Mouse (Mus musculus) 416B (cell line): ENCODE results near the gene Ccdc169.

ENCODE experiments used
- DNase-seq: peaks from one replicate; pipeline ENCODE4 v3.0.0; 2011; ENCODE audit warnings: low read depth

Ccdc169 gene

GRCm38 (mm10) chr3:55137039-55137438 lies at the start of gene Ccdc169:
TSS of gene Ccdc169 (plus strand) at chr3:55137339.
- no peak for DNase-seq

GRCm38 (mm10) chr3:55087360-55087759 lies 49.8 kb upstream of the Ccdc169 start:
- peak; percentile 15 for DNase-seq

DNA sequence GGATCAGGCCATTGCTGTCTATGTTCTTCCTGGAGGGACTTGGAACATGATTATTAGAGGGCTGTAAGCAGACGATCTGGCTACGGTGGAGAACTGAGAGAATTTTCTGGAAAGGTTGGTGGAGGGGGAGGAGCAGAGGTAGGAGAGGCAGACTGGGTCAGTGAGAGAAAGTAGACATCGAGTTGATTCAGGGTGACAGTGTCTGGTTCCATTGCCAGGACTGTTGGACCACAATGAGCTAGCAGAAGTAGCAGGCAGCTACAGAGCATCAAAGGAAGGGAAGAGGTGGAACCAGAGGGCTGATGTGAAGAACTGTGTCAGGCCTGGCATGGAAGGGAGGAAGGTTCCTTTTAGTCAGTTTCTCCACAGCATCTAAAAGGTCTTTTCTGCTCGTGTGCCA lies 48.8 kb upstream of the Ccdc169 start:
- no peak for DNase-seq

DNA sequence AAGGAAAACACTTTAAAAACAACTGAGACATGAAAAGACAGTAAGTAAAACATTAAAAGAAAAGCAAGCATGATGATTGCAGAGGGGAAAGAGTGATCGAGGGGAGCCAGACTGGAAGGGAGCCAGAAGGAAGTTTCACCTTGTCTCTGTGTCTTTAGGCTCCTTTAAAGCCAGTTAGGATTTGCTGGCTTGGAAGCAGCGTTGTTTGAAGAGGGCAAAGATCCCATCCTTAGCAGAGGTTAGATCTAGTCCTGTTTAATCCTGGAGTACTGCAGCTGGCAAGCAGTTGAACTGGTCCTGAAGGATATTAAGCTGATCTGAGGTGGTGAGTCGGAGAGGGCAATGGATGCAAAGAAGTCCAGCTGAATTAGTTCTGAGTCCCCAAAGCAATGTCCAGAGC lies 48.3 kb upstream of the Ccdc169 start:
- no peak for DNase-seq

DNA sequence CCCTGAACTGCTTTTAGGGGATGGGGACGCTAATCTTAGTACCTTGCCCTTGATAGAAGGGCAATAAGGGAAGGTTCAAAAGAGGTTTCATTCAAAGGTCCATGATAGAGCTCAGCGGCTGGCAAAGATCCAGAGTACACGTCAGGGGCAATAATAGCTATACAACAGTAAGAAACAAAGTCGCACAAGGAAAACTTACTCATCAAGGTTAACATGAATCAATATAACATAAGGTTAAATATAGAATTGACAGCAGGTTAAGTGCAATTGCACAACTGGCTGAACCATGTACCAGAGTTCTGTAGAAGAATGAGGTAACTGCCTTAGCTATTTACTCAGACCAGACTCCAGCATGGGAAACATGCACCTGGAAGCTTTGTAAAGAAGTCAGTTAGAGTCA lies 47.8 kb upstream of the Ccdc169 start:
- no peak for DNase-seq

DNA sequence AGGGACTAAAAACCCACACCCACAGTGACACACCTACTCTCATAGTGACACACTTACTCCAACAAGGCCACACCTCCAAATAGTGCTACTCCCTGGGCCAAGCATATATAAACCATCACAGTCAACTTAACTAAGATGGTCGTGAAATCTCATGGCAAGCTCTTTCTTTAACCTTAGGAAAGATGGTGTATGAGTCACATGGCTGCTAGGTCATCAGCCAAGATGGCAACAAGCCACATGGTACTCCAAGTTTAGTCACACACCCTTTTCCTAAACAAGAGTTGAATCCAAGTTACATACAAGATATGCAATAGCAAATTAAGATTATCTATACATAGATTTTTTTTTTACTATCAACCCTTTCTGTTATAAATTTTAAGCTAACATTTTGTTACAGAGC lies 44.0 kb upstream of the Ccdc169 start:
- DNase-seq = no peak

- no peak for DNase-seq
Measured at GRCm38 (mm10) chr3:55095968-55096654, 41.0 kb upstream of the Ccdc169 start.

- no peak for DNase-seq
Measured at GRCm38 (mm10) chr3:55096655-55097005, 40.5 kb upstream of the Ccdc169 start.

- no peak for DNase-seq
Measured at GRCm38 (mm10) chr3:55097186-55097585, 40.0 kb upstream of the Ccdc169 start.

DNA sequence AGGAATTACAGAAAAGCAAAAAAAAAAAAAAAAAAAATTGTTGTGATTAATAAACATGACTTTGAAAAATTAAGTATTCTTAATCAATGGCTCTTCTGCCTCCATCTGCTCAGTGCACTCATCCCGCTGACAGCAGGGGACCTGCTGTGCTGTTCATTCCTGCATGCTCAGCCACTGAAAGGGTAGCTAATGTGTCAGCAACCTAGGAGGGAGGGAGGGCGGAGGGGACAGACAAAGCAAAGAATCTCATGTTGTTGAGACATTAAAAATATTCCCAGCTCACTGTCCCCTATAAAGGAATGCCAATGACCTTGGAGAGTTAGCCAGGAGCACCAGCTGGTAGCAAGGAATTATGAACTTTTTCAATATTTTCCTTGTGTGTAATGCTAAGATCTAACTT lies 39.1 kb upstream of the Ccdc169 start:
- DNase-seq = no peak

GRCm38 (mm10) chr3:55098990-55099389 lies 38.1 kb upstream of the Ccdc169 start:
- DNase-seq = no peak

DNA sequence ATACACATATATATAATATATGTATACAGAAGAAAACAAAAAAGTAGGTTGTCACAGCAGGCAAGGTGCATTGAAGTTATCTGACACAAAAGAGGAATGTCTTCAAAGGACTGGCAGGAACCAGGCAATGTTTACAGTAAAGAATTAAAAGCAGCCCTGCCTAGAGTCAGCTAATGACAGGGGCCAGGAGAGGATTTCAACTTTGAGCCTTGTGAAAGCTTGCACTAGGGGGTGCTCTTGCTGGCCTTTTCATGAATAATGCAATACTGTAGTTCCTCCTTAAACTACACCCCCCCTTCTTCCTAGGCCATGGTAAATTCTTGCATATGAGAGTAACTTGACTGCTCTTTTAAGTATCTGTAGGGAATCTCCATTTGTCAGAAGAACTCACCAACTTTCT lies 36.0 kb upstream of the Ccdc169 start:
- peak; percentile 29 for DNase-seq

DNA sequence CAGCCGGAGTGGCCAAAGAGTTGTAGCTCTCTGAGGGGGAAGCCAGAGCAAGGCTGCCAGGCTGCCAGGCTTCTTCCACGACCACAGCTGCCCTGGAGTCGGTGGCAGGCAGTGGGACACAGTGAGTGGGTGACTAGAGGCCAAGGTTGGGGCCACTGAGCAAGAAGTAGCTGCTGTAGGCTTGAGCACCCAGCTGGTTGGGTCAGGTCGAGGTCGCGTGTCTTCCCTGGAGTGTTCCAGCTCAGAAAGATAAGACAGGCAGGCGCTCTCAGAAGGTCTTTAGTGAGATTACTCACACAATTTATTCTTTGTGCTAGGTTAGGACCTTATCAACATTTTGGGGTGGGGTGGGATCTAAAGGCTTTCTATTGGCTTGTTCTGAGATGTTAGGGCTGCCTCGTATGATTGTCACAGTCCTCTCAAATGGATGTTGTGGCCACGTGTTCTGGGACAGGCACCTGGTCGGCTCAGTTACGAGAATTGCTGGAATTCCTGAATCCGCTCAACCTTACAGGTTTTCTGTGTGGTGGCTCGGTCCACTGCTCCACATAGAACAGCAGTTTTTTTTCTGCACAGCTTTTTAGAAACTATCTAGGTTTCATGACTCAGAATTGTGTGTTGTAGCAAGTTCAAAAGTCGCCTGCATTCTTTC lies 31.6 kb upstream of the Ccdc169 start:
- no peak for DNase-seq

DNA sequence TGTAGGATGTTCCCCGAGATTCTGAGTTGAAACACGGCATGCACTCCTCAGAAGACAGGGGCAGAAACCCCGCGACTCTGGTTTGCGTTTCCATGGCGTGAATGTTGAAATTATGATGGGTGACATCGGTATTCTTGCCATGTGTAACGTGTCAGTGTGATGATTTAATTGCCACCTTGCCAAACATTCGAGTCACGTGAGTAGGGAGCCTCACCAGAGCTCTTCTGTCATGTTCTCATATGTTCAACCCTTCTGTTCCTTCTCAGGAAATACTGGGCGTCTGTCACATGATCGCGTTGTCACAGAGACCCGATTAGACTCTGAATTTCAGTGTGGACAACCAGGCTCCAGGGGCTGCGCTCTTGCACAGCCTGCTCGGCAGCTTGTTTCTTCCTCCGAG lies 31.1 kb upstream of the Ccdc169 start:
- DNase-seq = no peak

DNA sequence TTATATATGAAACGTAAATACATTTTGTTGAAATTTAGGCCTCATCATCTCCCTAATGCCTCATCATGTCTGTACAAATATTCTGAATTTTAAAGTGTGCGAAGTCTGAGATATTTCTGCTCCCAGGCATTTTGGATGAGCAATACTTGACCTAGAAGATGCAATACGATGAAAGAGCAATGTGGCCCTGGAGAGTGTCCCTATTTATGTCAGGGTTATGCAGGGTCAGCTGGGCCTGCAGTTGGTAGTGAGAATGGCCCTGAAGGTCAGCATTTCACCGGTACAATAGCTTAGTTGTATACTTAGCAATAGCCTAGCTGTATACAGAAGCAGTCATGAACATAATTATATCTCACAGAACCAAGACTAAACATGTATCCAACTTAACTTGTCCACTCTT lies 28.0 kb upstream of the Ccdc169 start:
- DNase-seq = no peak

GRCm38 (mm10) chr3:55111935-55112709 lies 25.0 kb upstream of the Ccdc169 start, which contains the start of gene Spg20:
TSS of gene Spg20 (plus strand) at chr3:55112108.
- DNase-seq = peak; percentile 85

- peak; percentile 60 for DNase-seq
Measured at GRCm38 (mm10) chr3:55112710-55113415, 24.3 kb upstream of the Ccdc169 start.

DNA sequence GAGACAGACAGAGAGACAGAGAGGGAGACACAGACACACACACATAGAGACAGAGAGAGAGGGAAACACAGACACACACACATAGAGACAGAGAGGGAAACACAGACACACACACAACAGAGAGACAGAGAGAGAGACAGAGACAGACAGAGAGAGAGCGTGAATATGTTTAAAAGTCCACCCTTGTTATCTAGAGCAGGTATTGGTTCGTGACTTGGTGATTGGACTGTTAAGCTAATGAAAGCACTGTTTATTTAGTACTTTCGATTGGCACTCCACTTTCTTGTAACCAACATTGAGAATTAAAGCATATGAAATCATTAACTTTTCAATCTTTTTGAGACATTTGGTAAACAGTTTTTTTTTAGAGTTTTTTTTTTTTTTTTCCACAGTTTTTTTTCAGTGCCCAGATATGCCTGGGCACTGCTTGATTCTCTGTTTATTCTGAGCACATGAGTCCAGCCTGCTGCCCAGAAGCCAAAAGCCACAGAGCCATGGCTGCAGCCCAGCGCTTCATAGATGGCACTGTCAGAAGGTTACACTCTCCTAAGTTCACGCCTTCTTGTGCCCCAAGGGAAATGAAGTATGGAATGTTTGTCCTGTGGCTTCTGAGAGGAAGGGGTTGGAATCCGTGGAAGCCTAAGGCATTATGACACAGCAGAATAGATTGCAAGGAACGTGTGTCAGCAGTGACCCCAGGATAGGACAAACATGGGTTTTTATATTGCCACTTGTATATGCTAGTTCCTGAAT lies 22.6 kb upstream of the Ccdc169 start:
- peak; percentile 40 for DNase-seq

DNA sequence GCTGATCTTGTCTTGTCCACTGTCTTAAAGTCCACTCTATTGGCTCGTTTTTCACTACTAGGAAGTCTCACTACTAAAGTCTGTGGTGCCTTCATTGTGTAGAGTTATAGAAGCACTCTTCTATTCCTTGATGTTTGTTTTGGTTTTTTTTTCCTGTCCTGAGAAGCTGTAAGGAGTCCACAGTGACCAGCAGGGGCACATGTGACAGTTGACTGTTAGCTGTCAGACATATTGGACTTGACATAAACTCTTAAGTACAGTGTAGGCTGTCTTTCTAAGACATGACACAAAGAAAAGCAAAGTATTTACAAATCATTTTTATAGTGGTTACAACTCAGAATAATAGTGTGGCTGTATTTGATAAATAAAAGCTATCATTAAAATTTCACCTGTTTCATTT lies 22.1 kb upstream of the Ccdc169 start:
- DNase-seq = peak; percentile 43

DNA sequence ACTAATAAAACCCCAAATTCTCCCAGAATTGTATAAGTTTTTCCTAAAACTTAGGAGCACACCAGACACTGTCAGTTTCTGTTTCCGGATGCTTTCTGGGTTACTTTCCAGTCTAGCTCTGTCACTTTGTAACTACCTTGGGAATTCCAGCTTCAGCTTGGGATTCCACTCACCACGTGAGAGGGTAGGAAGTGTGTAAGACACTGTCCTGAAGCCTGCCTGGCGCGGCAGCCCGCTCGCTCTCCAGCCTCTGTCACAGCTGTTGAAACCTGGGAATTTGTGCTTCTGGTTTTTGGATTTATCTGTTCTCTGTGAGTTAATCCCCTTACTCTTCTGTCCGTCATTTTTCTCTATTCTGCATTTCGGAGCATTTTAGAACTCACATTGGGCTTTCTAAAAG lies 21.1 kb upstream of the Ccdc169 start:
- no peak for DNase-seq

DNA sequence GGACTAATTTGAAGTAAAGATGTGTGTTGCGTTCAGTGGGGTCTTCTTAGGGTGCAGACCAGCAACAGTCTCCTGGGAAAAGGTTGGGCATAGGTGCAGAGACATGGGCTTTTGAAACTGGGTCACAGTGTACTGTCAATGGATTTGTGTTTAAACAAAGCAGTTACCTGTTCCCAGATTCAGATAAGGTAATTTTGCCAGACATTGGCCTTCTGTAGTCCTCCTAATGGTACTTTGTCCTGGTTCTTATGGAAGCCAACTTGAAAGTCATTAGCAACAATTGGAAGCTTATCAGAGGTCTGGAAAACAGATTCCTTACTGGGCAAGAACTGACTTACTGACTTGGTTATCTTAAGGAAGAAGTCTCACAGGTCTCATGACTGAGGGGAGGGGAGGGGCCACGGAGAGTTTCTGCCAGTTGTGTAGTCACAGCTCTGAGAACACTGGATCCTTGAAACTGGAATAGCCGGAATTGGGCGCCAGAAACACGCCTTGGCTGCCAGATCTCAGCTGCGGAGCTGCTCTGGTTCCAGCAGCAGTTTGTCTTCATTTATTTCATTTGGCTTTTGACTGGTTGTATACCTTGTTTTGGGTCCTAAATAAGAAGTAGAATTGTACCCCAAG lies 17.8 kb upstream of the Ccdc169 start:
- DNase-seq = no peak
